Mouse (Mus musculus) small intestine, adult 2 months (tissue): ENCODE measurements around the gene 6030468B19Rik.

ENCODE experiments used
- CTCF ChIP-seq: fragments of 200-500 bp; IDR thresholded peaks from 2 replicates; pipeline ENCODE4 v1.5.1; 2012; ENCODE audit warnings: low read depth, mild to moderate bottlenecking, control low read depth, inconsistent platforms, low read length, moderate library complexity, mixed read lengths; ENCODE audit not compliant: insufficient replicate concordance, insufficient read length; ENCODE audit errors: extremely low read depth
- POLR2A ChIP-seq: fragments of 200-500 bp; IDR thresholded peaks from 2 replicates; pipeline ENCODE4 v1.6.1; 2012; ENCODE audit warnings: low read depth, mild to moderate bottlenecking, control low read depth, inconsistent platforms, low read length, moderate library complexity

GRCm38 (mm10) chr11:117828888-117829604 is 31.6 kb downstream of the 6030468B19Rik start:
- TF ChIP-seq POLR2A (peak; percentile 52; the same call in 1 of the 2 replicates), CTCF (no peak)
